8 mouse cellular contexts compared by ENCODE assay signal in genomic region chr11:115419531-115420237, GRCm38 (mm10). TPM values are rescaled to one million over a fixed set of nuclear protein-coding genes. Genes with fewer than 3 reads are reported as not detected.
DNase-seq lines count a peak whose midpoint lies in the region; ATAC-seq lines count a peak whose summit lies in the region.

Gene Atp5h (minus strand): TSS chr11:115419962.
Gene Kctd2 (plus strand): TSS chr11:115420128.

- no peaks in the 10 kb centered on the region for H3K9me3 ChIP-seq in hindbrain, embryonic 13.5 days

- ATAC-seq in hindbrain, embryonic 13.5 days (ENCODE audit: low FRiP score) = peak; percentile 97

- peak within 1 kb of the TSS; percentile 99 for H3K4me2 ChIP-seq in hindbrain, embryonic 13.5 days

- H3K27ac ChIP-seq in hindbrain, embryonic 13.5 days = peak within 1 kb of the TSS; percentile 92

- DNase-seq in NIH3T3 (ENCODE audit: low read depth) = peak; percentile 98
- peak; percentile 98 for DNase-seq in cerebellum, postnatal 10 days
- DNase-seq in frontal cortex, postnatal 14 days (ENCODE audit: low spot score in 2 of 2) = peak; percentile 92 to 93
- DNase-seq in layer of hippocampus, postnatal 25 days (ENCODE audit: extremely low spot score in 1 of 2, low spot score in 1 of 2) = peak; percentile 80 to 91
- peak; percentile 97 for DNase-seq in lung, postnatal 25 days (ENCODE audit: low spot score)
- peak; percentile 97 for DNase-seq in retina, embryonic 14.5 days (ENCODE audit: low spot score)
- DNase-seq in thymus, postnatal 4 days = peak; percentile 93

- peaks cover 41% of the 10 kb centered on the region for H3K36me3 ChIP-seq in hindbrain, embryonic 13.5 days

- no peaks in the 10 kb centered on the region for H3K27me3 ChIP-seq in hindbrain, embryonic 13.5 days

- H3K4me1 ChIP-seq in hindbrain, embryonic 13.5 days (replicated peaks) = peaks cover 44% of the 10 kb centered on the region

- WGBS in hindbrain, embryonic 13.5 days = under 1% methylated on average over 55 of the region's 56 CpGs

- peak within 1 kb of the TSS; percentile 96 for H3K9ac ChIP-seq in hindbrain, embryonic 13.5 days

- peak within 1 kb of the TSS; percentile 90 for H3K4me3 ChIP-seq in hindbrain, embryonic 13.5 days

RNA-seq across cellular contexts. Expression of gene Atp5h, which starts in this region (rescaled TPM):
- polyA plus RNA-seq in hindbrain, embryonic 13.5 days (2015; fragmentation: Nextera tagmentation; extraction: Ambion mirVana) = 945 and 956 TPM in 2 replicates
- total RNA-seq in layer of hippocampus, postnatal 25 days (2021) = 100 to 1,000 TPM; 459 to 515 TPM

RNA-seq across cellular contexts. Expression of gene Kctd2, which starts in this region (rescaled TPM):
- 17.7 and 22.2 TPM in 2 replicates for polyA plus RNA-seq in hindbrain, embryonic 13.5 days (2015; fragmentation: Nextera tagmentation; extraction: Ambion mirVana)
- total RNA-seq in layer of hippocampus, postnatal 25 days (2021) = 10 to 100 TPM; 65.4 to 74.6 TPM

Comparison
In these comparisons a context has a peak if more than half of its experiments do, and no peak if none do; other contexts are left out.
1. Peak in every context shown above with its lines: DNase-seq, ATAC-seq, H3K4me3 ChIP-seq and H3K27ac ChIP-seq.